Mouse (Mus musculus): ENCODE measurements around the gene Adgre5. TPM values are rescaled to one million over a fixed set of nuclear protein-coding genes. Genes with fewer than 3 reads are reported as not detected.

Gene Adgre5
- polyA plus RNA-seq, 1 experiment from 2014 or later, result 16.7 TPM

DNA sequence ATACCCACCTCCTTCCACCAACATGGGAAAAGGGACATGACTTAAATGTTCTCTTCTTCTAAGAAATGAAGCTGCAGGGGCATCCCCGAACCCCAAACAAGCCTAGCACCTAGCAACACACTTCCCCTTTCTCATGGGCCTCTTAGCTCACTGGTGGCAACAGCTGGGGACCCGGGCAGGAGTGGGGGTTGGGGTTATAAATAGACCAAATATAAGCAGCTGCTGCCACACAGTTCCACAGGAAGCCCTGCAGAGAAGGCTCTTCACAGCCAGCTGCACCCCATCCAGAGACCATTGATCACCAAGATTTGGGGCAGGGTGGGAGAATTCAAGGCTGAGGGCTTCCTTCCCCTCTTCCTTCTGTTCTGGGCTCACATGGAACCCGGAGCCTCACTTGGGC, 7.6 kb upstream of the Adgre5 start:
- no peaks in the 10 kb centered on the region for H3K9me3 ChIP-seq
- H3K27ac ChIP-seq (replicated peaks), result no peak overlapping the region
- no peak for ATAC-seq (ENCODE audit: low FRiP score, low read depth)
- no peaks in the 10 kb centered on the region for H3K36me3 ChIP-seq
- no peak overlapping the region for H3K4me3 ChIP-seq
- H3K4me2 ChIP-seq (replicated peaks), result no peak overlapping the region
- H3K27me3 ChIP-seq, result peaks cover 54% of the 10 kb centered on the region
- H3K4me1 ChIP-seq, result peaks cover 26% of the 10 kb centered on the region
- no peak overlapping the region for H3K9ac ChIP-seq (replicated peaks)
- WGBS, result 52% methylated on average over 3 of the region's 3 CpGs

- ATAC-seq (ENCODE audit: low FRiP score, low read depth), result peak; percentile 63
- Histone ChIP-seq H3K4me2 (replicated peaks) (peak overlapping the region; percentile 59), H3K4me1 (peaks cover 26% of the 10 kb centered on the region), H3K27me3 (peaks cover 57% of the 10 kb centered on the region), H3K27ac (replicated peaks) (peak overlapping the region; percentile 44), H3K9ac (replicated peaks) (peak overlapping the region; percentile 57), H3K4me3 (peak overlapping the region; percentile 35), H3K9me3 (no peaks in the 10 kb centered on the region), H3K36me3 (no peaks in the 10 kb centered on the region)
- 2% methylated on average over 27 of the region's 28 CpGs for WGBS
Measured at GRCm38 (mm10) chr8:83747661-83748346, 6.7 kb upstream of the Adgre5 start.

DNA sequence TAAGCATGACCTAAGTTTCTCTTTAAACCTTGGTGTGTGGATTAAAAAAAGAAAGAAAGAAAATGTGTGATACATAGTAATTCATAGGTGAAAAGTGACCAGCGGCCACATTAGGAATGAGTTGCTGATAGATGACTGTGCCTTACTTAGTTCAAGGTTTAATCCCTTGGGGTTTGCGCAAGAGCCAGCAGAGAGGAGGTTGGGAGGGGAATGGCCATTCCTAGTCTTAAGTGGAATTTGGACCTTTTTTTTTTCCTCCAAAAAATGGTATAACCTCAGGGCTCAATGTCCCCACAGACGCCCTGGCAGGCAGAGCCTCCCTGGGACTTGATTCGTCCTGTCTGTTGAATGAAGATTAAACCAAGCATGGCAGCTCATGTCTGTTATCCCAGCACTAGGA, 2.9 kb upstream of the Adgre5 start:
- Histone ChIP-seq H3K4me2 (replicated peaks) (no peak overlapping the region), H3K36me3 (no peaks in the 10 kb centered on the region), H3K4me3 (no peak overlapping the region), H3K9ac (replicated peaks) (no peak overlapping the region), H3K4me1 (peaks cover 25% of the 10 kb centered on the region), H3K27ac (replicated peaks) (no peak overlapping the region), H3K9me3 (no peaks in the 10 kb centered on the region), H3K27me3 (peaks cover 86% of the 10 kb centered on the region)
- no peak for ATAC-seq (ENCODE audit: low FRiP score, low read depth)
- 77% methylated on average over 4 of the region's 4 CpGs for WGBS

- no peak overlapping the region for H3K4me2 ChIP-seq (replicated peaks)
Measured at GRCm38 (mm10) chr8:83742968-83743367, 1.8 kb upstream of the Adgre5 start.

DNA sequence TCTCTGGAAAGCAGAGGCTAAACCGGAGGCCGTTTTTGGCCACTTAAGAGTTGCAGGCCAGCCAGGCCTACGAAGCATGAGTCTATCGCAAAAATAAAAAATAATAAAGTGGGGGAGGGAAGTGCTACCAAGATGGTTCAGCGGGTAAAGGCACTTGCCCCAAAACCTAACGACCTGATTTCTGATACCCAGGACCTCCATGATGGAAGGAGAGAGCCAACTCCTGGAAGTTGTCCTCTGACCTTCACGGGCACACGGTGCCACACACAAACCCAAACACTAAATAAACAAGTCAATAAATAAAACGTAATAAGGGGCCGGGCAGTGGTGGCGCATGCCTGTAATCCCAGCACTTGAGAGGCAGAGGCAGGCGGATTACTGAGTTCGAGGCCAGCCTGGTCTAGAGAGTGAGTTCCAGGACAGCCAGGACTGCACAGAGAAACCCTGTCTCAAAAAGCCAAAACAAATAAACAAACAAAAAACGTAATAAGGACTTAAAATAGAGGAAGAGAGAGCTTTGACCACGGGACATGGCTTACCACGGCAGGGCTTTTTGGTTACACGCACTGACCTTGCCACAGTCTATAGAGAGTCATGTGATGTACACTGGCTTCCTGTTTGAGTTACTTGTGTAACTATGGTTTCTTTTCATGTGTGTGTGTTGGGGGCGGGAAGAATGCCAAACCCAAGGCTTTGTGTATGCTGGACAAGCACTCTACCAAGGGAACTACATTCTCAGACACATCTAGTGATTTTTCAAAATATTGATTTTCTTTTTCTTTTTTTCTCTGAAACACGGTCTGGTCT, 926 bp upstream of the Adgre5 start:
- no peak overlapping the region for H3K4me3 ChIP-seq
- ATAC-seq (ENCODE audit: low FRiP score, low read depth), result no peak
- H3K9me3 ChIP-seq, result no peaks in the 10 kb centered on the region
- H3K27ac ChIP-seq (replicated peaks), result no peak overlapping the region
- peaks cover 74% of the 10 kb centered on the region for H3K27me3 ChIP-seq
- H3K9ac ChIP-seq (replicated peaks), result no peak overlapping the region
- peaks cover 15% of the 10 kb centered on the region for H3K4me1 ChIP-seq
- WGBS, result 76% methylated on average over 19 of the region's 19 CpGs
- peak overlapping the region; percentile 89 for H3K4me2 ChIP-seq (replicated peaks)
- no peaks in the 10 kb centered on the region for H3K36me3 ChIP-seq

More at GRCm38 (mm10) chr8:83742968-83743367, 1.8 kb upstream of the Adgre5 start:
- Histone ChIP-seq H3K4me1 (peaks cover 18% of the 10 kb centered on the region), H3K27me3 (peaks cover 83% of the 10 kb centered on the region), H3K9ac (replicated peaks) (no peak overlapping the region), H3K27ac (replicated peaks) (no peak overlapping the region), H3K36me3 (no peaks in the 10 kb centered on the region), H3K4me3 (no peak overlapping the region), H3K9me3 (no peaks in the 10 kb centered on the region)
- ATAC-seq (ENCODE audit: low FRiP score, low read depth), result no peak
- 93% methylated on average over 6 of the region's 6 CpGs for WGBS

DNA sequence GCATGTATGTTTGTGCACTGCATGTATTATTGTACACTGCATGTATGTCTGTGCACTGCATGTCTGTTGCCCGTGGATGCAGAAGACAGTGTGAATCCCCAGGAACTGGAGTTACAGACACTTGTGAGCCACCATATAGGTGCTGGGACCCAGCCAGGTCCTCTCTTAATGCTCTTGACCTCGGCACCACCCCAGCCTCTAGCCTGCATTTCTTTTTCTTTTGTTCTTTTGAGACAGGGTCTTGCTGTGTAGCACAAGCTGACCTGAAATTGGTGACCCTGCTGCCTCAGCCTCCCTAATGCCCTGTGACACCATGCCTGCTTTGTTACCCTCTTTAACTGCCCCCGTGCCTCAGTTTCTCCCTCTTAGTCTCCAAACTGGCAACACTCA, 545 bp downstream of the Adgre5 start:
- Histone ChIP-seq H3K4me2 (replicated peaks) (peak overlapping the region; percentile 89), H3K27me3 (peaks cover 59% of the 10 kb centered on the region), H3K4me1 (peaks cover 15% of the 10 kb centered on the region), H3K27ac (replicated peaks) (no peak overlapping the region), H3K36me3 (no peaks in the 10 kb centered on the region), H3K4me3 (peak overlapping the region; percentile 48), H3K9ac (replicated peaks) (peak overlapping the region; percentile 59; the same call in 1 of the 2 replicates), H3K9me3 (no peaks in the 10 kb centered on the region)
- no peak; the same call in 1 of the 2 replicates for ATAC-seq (ENCODE audit: low FRiP score, low read depth)
- 22% methylated on average over 3 of the region's 3 CpGs for WGBS

DNA sequence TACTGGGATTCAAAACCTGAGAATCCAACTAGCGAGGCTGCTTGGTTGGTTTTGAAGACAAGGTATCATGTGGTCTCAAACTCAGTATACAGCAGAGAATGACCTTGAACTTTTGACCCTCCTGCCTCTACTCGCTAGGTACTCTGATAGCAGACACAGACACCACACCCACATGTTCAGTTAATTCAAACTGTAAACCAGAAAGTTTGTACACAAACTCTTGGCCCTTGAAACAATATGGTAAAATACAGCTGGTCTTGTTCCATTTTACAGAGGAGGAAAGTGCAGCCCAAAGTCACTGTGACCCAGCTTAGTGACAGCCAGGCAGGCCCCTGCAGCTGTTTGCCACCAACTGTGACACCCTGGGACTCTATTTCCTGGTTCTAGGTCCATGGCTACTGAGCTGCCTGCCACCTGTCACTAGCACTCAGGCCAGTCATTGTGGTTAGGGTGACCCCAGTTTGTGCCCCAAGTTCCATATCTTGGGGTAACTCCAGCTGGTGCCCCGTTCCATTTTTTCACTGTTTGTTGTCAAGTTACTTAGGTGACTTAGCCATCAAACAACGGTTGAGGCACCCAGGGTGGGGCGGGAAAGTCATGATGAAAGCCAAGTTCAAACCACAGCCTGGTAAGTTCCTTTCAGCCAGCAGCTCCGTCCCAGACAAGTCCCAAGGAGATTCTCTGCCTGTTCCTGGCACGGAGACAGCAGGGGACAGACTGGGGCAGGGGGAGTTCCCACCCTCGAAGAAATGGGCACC, 1.2 kb downstream of the Adgre5 start:
- WGBS, result 53% methylated on average over 8 of the region's 8 CpGs
- no peak overlapping the region for H3K9ac ChIP-seq (replicated peaks)
- no peak for ATAC-seq (ENCODE audit: low FRiP score, low read depth)
- peaks cover 15% of the 10 kb centered on the region for H3K4me1 ChIP-seq
- H3K9me3 ChIP-seq, result no peaks in the 10 kb centered on the region
- H3K36me3 ChIP-seq, result no peaks in the 10 kb centered on the region
- H3K27ac ChIP-seq (replicated peaks), result no peak overlapping the region
- no peak overlapping the region for H3K4me3 ChIP-seq
- H3K27me3 ChIP-seq, result peaks cover 54% of the 10 kb centered on the region
- H3K4me2 ChIP-seq (replicated peaks), result 0 out of 2 replicates have a peak overlapping the region, but pooled peaks have one; percentile 89

DNA sequence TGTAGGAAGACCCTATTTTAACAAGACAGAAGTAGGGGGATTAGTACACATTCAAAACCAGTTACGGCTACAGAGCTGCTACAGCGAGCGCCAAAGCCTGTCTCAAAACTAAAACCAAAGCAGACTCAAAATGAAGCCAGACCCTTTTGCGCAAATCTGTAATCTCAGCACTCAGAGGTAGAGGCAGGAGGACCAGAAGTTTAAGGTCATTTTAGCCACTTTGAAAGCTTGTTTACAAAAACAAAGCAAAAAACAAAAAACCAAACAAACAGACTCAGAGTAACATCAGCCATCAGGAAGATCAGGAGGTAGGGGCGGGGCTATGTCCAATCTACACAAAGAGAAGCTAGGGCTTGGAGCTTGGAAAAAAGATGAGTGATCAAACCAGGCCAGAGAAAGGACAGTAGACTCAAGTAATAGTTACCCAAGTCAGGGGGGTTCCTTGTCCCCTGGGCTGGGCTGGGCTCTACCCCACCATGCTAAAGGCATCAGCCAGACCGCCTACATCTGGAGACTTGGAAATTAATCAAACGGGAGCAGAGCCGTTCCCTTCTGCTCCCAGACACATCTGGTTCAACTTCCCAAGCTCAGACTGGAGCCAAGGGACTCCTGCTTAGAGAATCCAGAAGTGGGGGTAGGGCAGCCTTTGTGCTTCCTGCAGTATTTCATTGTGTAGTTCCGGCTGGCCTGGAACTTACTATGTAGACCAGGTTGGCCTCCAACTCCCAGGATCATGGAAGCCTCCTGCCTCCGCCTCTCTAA, 2.0 kb downstream of the Adgre5 start:
- peaks cover 49% of the 10 kb centered on the region for H3K27me3 ChIP-seq
- H3K4me1 ChIP-seq, result peaks cover 15% of the 10 kb centered on the region
- no peak overlapping the region for H3K4me3 ChIP-seq
- no peak overlapping the region for H3K9ac ChIP-seq (replicated peaks)
- no peak overlapping the region for H3K4me2 ChIP-seq (replicated peaks)
- 75% methylated on average over 10 of the region's 10 CpGs for whole genome bisulfite sequencing
- ATAC-seq (ENCODE audit: low FRiP score, low read depth), result no peak
- no peaks in the 10 kb centered on the region for H3K9me3 ChIP-seq
- no peak overlapping the region for H3K27ac ChIP-seq (replicated peaks)
- no peaks in the 10 kb centered on the region for H3K36me3 ChIP-seq

DNA sequence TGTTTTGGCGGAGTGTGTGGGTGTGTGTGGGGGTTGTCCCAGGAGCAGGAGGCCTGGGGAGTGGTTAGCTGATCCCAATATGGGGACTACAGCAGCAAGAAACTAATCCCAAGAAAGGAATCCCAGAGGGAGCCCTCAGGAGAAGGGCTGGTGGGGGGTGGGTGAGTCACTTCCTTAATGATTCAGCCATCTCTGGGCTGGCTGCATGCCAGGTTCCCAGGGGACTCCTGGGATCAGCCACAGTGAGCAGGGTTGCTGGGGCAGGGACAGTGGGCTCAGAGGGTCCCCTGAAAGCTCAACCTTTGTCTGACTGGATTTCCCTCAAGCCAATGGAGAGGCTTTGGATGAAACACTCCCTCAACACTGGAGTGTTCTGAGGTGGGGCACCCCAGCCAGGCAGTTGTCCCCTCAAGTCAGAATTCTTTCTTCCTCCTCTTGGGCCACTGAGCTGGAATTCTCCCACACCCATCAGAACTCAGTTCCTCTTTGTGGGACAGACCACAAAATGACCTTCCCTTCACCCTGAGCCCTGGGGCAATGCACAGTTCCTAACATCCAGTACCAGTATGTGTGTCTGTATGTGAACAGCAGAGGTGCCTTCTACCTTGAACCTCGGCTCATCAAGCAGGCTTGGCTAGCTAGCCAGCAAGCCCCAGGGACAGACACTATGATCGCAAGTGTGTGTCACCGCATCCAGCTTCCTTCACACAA, 3.1 kb downstream of the Adgre5 start:
- no peak for ATAC-seq (ENCODE audit: low FRiP score, low read depth)
- 75% methylated on average over 4 of the region's 4 CpGs for WGBS
- Histone ChIP-seq H3K9ac (replicated peaks) (no peak overlapping the region), H3K36me3 (no peaks in the 10 kb centered on the region), H3K27me3 (peaks cover 52% of the 10 kb centered on the region), H3K9me3 (no peaks in the 10 kb centered on the region), H3K27ac (replicated peaks) (no peak overlapping the region), H3K4me3 (no peak overlapping the region), H3K4me1 (peaks cover 15% of the 10 kb centered on the region), H3K4me2 (replicated peaks) (no peak overlapping the region)

- no peak for ATAC-seq (ENCODE audit: low FRiP score, low read depth)
- Histone ChIP-seq H3K27me3 (peaks cover 45% of the 10 kb centered on the region), H3K9ac (replicated peaks) (no peak overlapping the region), H3K4me3 (no peak overlapping the region), H3K4me1 (peaks cover 15% of the 10 kb centered on the region), H3K27ac (replicated peaks) (no peak overlapping the region), H3K9me3 (no peaks in the 10 kb centered on the region), H3K4me2 (replicated peaks) (no peak overlapping the region), H3K36me3 (no peaks in the 10 kb centered on the region)
- 84% methylated on average over 4 of the region's 4 CpGs for WGBS
Measured at GRCm38 (mm10) chr8:83737346-83737745, 3.8 kb downstream of the Adgre5 start.

DNA sequence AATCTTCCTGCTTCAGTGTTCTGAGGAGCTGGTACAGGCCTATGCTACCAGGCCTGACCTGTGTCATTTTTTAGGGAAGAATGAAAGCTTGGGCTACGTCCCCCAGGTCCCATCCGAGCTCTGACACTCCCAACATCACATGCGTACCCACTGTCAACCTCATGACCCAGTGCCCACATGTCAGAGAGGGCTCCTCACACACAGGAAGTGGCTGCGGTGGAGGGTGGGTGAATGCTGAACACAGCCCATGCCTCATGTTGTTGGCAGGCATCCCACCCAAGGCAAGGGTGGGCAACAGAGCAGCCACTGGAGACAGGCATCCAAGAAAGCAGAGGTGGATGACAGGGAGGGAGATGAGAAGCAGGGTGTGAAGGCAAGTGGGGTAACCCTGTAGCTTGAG, 4.4 kb downstream of the Adgre5 start:
- no peak overlapping the region for H3K27ac ChIP-seq (replicated peaks)
- no peak for ATAC-seq (ENCODE audit: low FRiP score, low read depth)
- no peak overlapping the region for H3K4me3 ChIP-seq
- peaks cover 39% of the 10 kb centered on the region for H3K27me3 ChIP-seq
- H3K9me3 ChIP-seq, result no peaks in the 10 kb centered on the region
- H3K4me1 ChIP-seq, result peaks cover 17% of the 10 kb centered on the region
- 92% methylated on average over 4 of the region's 4 CpGs for WGBS
- H3K4me2 ChIP-seq (replicated peaks), result no peak overlapping the region
- no peaks in the 10 kb centered on the region for H3K36me3 ChIP-seq
- H3K9ac ChIP-seq (replicated peaks), result no peak overlapping the region
